Mouse (Mus musculus) C2C12 (cell line): ENCODE results near the gene Ube2k. TPM values are rescaled to one million over a fixed set of nuclear protein-coding genes. Genes with fewer than 3 reads are reported as not detected.

Experiments used
- H3K27me3 ChIP-seq: one replicate; pipeline ENCODE4 v1.6.1; 2011; ENCODE audit not compliant: control insufficient read depth, insufficient read depth, insufficient read length
- H3K36me3 ChIP-seq: one replicate; pipeline ENCODE4 v1.6.1; 2011; ENCODE audit not compliant: control insufficient read depth, insufficient read depth
- H3K4me3 ChIP-seq: one replicate; pipeline ENCODE4 v1.5.1; 2011; ENCODE audit warnings: mild to moderate bottlenecking, control low read depth; ENCODE audit not compliant: poor library complexity, insufficient read depth, severe bottlenecking
- H3K79me2 ChIP-seq: one replicate; pipeline ENCODE4 v1.6.1; 2011; ENCODE audit not compliant: control insufficient read depth, insufficient read depth
- H3K79me3 ChIP-seq: one replicate; pipeline ENCODE4 v1.6.1; 2011; ENCODE audit warnings: low read depth, control low read depth
- H3ac ChIP-seq: one replicate; pipeline ENCODE3; 2011; ENCODE audit warnings: low read depth; ENCODE audit not compliant: control insufficient read depth, insufficient read length
- CEBPB ChIP-seq: IDR thresholded peaks from one replicate; pipeline ENCODE4 v1.6.1; 2011; ENCODE audit warnings: low read depth, mild to moderate bottlenecking, control low read depth, moderate library complexity
- CTCF ChIP-seq: IDR thresholded peaks from one replicate; pipeline ENCODE4 v1.5.1; 2011; ENCODE audit not compliant: control insufficient read depth, insufficient read depth, insufficient read length
- FOSL1 ChIP-seq: IDR thresholded peaks from one replicate; pipeline ENCODE4 v1.8.0; 2011; ENCODE audit warnings: mild to moderate bottlenecking, low read length; ENCODE audit not compliant: poor library complexity, insufficient read depth, severe bottlenecking
- MAX ChIP-seq: IDR thresholded peaks from one replicate; pipeline ENCODE4 v1.6.1; 2011; ENCODE audit warnings: mild to moderate bottlenecking, control low read depth
- MYOD1 ChIP-seq: IDR thresholded peaks from one replicate; pipeline ENCODE4 v1.6.1; 2011; ENCODE audit warnings: low read depth; ENCODE audit not compliant: control insufficient read depth, insufficient read length
- MYOG ChIP-seq: IDR thresholded peaks from one replicate; pipeline ENCODE4 v1.6.1; 2011; ENCODE audit not compliant: control insufficient read depth, insufficient read length; ENCODE audit errors: extremely low read depth
- USF1 ChIP-seq: IDR thresholded peaks from one replicate; pipeline ENCODE4 v1.6.1; 2011; ENCODE audit warnings: low read depth, mild to moderate bottlenecking, control low read depth, moderate library complexity
- polyA plus RNA-seq: library from polyadenylated mRNA; unstranded; fragments of >200 nt; fragmentation: generic; extraction: Trizol; gene quantifications from one replicate; pipeline ENCODE4 v1.2.1, GENCODE M21; 2012; ENCODE audit warnings: missing spikeins

Gene Ube2k
- polyA plus RNA-seq, 1 experiment: 98.7 TPM

- H3K79me2 ChIP-seq: no peaks in the 10 kb centered on the region
- H3K27me3 ChIP-seq: no peaks in the 10 kb centered on the region
- TF ChIP-seq USF1 (no peak), MYOD1 (no peak), MAX (no peak), CTCF (no peak), MYOG (no peak), CEBPB (no peak), FOSL1 (no peak)
- H3K36me3 ChIP-seq: peaks cover 79% of the 10 kb centered on the region
- no peak overlapping the region for H3K4me3 ChIP-seq
- no peak overlapping the region for H3ac ChIP-seq
- peaks cover 1% of the 10 kb centered on the region for H3K79me3 ChIP-seq
These were observed 87.3 kb downstream of the Ube2k start for GRCm38 (mm10) chr5:65624340-65624739.

- no peak overlapping the region for H3K4me3 ChIP-seq
- no peak overlapping the region for H3ac ChIP-seq
- H3K79me2 ChIP-seq: no peaks in the 10 kb centered on the region
- H3K36me3 ChIP-seq: peaks cover 91% of the 10 kb centered on the region
- H3K27me3 ChIP-seq: no peaks in the 10 kb centered on the region
- TF ChIP-seq CEBPB (no peak), USF1 (no peak), FOSL1 (peak; percentile 20), CTCF (no peak), MAX (peak; percentile 33), MYOD1 (no peak), MYOG (no peak)
- H3K79me3 ChIP-seq: no peaks in the 10 kb centered on the region
These were observed 101.9 kb downstream of the Ube2k start for GRCm38 (mm10) chr5:65638896-65639295.

Other genes with a start within 250 kb of the Ube2k start
- 14.1 TPM for gene Rfc1, start 201.6 kb upstream of the Ube2k start, polyA plus RNA-seq
- 0.02 TPM for gene Klb, start 188.9 kb upstream of the Ube2k start, polyA plus RNA-seq
- gene Rpl9, start 145.8 kb upstream of the Ube2k start, polyA plus RNA-seq: 2,170 TPM
- 17.4 TPM for gene Lias, start 145.7 kb upstream of the Ube2k start, polyA plus RNA-seq
- 89.6 TPM for gene Ugdh, start 101.3 kb upstream of the Ube2k start, polyA plus RNA-seq
- not detected for gene Gm43552, start 44.4 kb upstream of the Ube2k start, polyA plus RNA-seq
- 63.0 TPM for gene Smim14, start within 50 bp of the Ube2k start, polyA plus RNA-seq
- 20.3 TPM for gene Pds5a, start 161.0 kb downstream of the Ube2k start, polyA plus RNA-seq
- gene N4bp2, start 226.3 kb downstream of the Ube2k start, polyA plus RNA-seq: 2.0 TPM